Mouse (Mus musculus): Measurements from ENCODE around the gene Sptbn1.

- no peak for TF ChIP-seq CTCF (IDR thresholded peaks at IDR 0.05; ENCODE audit: insufficient read depth, low read length)
- TF ChIP-seq POLR2A (IDR thresholded peaks at IDR 0.05; ENCODE audit: borderline replicate concordance, extremely low read depth, low read depth, low read length) = no peak
These were observed 77.9 kb downstream of the Sptbn1 start for GRCm38 (mm10) chr11:30190119-30190518.

All from lung, adult 2 months (tissue).